Mouse (Mus musculus): ENCODE data around the gene 4930579G24Rik.

GRCm38 (mm10) chr3:79656682-79657081, 27.8 kb downstream of the 4930579G24Rik start:
- no peak for TF ChIP-seq CTCF (IDR thresholded peaks at IDR 0.05; ENCODE audit: control insufficient read depth, insufficient read depth, insufficient read length)
- no peak for TF ChIP-seq USF1 (IDR thresholded peaks at IDR 0.05; ENCODE audit: low read depth)
- no peak for TF ChIP-seq MYOG (IDR thresholded peaks at IDR 0.05; ENCODE audit: control insufficient read depth, extremely low read depth, insufficient read length)
- TF ChIP-seq MYOD1 (IDR thresholded peaks at IDR 0.05; ENCODE audit: control insufficient read depth, insufficient read length, low read depth): no peak
- TF ChIP-seq CEBPB (IDR thresholded peaks at IDR 0.05; ENCODE audit: low read depth): no peak
- TF ChIP-seq MAX (IDR thresholded peaks at IDR 0.05): no peak
- TF ChIP-seq FOSL1 (IDR thresholded peaks at IDR 0.05; ENCODE audit: insufficient read depth, low read length, poor library complexity, severe bottlenecking): no peak

Data from C2C12 (cell line).